Mouse (Mus musculus) NIH3T3 (cell line): ENCODE measurements around the gene Otud1.

Experiments used
- DNase-seq: peaks from one replicate; pipeline ENCODE4 v3.0.0-alpha.2; 2012; ENCODE audit warnings: low read depth

Otud1 gene

GRCm38 (mm10) chr2:19657158-19657874 lies at the start of gene Otud1:
Gene Otud1 (plus strand): TSS chr2:19657752.
- DNase-seq: peak; percentile 99

GRCm38 (mm10) chr2:19607852-19608251 lies 49.7 kb upstream of the Otud1 start:
- DNase-seq: no peak

DNA sequence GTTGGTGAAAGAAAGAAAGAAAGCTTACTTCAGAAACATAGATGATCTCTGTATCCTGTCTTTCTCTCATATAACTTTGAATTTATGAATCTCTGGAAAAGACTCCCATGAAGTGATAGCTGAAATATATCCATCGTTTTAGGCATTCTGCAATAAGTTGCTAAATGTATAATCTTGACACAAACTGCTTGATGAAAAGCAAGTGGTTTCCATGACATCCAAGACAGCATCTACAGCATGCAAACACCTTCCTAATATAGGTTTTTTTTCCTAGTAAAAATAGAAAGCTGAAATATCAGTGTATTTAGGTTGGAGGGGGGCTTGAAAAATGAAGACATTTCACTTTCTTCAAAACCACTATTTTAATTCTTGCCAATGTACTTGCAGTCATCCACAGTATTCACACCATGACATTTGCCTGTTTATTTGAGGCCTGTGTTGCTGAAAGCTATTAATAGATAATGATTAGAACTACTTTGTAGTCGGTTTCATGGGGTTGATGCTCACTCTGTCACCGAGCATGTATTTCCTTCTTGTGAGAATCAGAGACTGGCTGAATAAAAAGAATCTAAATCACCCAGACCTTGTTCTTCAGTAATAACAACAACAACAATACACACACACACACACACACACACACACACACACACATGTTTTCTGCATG lies 49.0 kb upstream of the Otud1 start:
- no peak for DNase-seq

- DNase-seq: no peak
Measured at GRCm38 (mm10) chr2:19622041-19622440, 35.5 kb upstream of the Otud1 start.

DNA sequence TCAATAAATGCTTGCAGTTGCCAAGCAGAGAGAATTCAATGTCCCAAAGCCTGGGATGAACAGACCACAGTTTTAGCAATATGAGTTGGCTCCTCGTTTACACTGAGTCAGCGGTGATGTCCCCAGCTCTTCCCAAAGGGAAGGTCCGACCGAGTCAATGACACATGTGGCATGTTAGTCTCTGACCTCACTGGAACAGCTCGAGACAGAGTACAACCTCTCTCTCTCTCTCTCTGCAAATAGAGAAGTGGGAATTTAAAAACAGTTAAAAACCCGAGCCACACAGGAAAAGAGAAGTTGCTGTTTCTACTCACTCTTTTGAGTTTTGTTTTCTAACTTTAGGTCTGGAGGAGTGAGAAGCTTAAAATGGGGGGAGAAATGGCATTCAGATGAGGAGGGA lies 30.5 kb upstream of the Otud1 start:
- DNase-seq: no peak

- DNase-seq: no peak
Measured at GRCm38 (mm10) chr2:19627920-19628608, 29.5 kb upstream of the Otud1 start.

DNA sequence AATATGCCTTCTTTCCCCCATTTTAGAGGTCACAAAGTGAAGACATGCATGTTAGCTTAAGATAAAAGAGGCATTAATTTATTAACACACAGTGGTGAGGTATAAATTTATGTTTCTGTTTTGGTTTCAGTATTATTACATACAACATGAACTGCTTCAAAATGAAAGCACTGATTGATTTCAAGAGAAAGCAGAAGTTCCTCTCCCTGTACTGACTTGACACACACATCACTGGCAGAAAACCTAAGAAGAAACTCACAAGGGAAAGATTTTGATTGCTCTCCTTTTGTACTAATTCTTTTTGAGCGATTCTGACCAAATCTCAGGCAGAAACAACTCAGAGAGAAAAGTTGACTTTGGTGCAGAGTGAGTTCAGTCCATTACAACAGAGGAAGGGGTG lies 27.0 kb upstream of the Otud1 start:
- DNase-seq: no peak

DNA sequence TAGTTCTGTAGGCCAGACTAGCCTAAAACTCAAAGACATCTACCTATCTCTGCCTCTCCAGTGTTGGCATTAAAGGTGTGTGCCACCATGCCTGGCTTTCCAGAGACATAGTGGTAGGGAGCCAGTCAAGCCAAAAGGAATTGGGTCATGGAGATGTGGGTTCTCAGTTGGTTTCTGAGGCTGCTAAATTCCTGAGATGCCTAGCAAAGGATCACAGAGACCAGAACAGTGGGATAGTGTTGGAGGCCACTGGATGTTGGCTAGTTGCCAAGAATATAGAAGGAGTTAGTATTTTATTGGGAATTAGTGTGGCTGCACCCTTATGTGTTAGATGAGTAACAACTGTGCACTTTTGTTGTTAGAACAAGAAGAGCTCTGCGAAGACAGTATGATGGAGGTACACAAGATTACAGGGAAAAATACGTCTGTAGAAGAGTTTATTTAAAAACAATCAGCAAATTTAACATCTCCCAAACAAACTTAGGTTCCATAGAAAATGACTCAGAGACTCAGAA lies 24.1 kb upstream of the Otud1 start:
- DNase-seq: no peak

DNA sequence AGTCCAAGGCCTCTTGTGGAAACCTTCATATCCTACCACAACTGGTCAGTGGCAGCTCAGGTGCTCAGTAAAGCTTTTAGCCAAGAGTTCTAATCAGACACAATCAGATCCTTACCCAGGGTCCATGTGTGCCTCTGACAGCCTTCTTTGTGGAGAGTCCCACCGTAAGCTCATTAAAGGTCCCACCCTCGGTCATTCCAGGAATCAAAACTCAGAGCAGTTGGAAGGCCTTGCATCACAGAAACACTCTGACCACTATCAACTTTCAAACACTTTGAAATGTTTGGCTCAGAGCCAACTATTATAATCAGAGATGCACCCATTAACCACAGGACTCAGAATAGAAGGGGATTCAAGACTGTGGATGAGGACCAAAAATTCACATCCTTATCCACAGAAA lies 12.4 kb upstream of the Otud1 start:
- no peak for DNase-seq

GRCm38 (mm10) chr2:19646144-19646543 lies 11.4 kb upstream of the Otud1 start:
- DNase-seq: no peak

DNA sequence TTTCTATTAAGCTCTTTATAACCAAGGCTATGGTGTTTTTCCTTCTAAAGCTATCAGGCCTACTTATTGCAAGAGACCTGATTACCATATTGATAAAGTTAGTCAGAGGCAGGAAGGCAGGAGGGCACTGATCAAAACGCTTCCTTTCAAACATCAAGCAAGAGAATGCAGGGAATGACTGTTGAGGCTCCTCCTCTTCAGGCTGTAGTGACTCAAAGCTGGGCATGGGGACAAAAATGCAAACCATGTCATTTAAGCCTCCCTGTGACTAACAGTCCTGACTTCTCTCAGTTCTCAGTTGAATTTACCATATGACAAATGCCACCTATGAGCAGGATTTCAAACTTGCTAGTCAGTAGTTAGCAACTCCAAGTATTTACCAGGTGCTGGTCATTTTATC lies 10.6 kb upstream of the Otud1 start:
- DNase-seq: peak; percentile 61

GRCm38 (mm10) chr2:19656436-19656835 lies 1.1 kb upstream of the Otud1 start:
- no peak for DNase-seq

DNA sequence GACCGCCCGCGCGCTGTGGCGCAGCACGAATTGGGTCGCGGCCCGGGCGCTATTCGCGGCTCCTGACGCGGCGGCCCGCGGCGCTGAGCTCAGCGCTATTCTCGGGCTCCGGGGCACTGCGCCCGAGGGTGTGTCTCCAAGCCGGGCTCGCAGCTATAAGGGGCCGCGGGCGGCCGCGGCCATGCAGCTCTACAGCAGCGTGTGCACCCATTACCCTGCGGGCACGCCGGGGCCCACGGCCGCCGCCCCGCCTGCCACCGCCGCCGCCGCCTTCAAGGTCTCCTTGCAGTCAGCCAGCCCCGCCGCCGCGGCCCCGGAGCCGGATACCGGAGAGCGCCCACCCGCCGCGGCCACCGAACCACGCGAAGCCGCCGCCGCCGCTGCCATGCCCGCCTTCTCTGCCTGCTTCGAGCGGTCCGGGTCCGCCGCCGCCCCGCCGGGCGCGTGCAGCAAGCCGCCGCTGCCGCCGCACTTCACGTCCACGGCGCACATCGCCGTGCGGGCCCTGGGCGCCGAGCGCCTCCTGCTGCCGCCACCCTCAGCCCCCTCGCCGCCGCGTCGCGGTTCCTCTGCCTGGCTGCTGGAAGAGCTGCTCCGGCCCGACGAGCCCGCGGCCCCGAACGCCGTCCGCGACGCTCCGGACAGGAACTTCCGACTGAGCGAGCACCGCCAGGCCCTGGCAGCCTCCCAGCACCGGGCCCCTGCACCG lies 483 bp downstream of the Otud1 start:
- DNase-seq: peak; percentile 74

DNA sequence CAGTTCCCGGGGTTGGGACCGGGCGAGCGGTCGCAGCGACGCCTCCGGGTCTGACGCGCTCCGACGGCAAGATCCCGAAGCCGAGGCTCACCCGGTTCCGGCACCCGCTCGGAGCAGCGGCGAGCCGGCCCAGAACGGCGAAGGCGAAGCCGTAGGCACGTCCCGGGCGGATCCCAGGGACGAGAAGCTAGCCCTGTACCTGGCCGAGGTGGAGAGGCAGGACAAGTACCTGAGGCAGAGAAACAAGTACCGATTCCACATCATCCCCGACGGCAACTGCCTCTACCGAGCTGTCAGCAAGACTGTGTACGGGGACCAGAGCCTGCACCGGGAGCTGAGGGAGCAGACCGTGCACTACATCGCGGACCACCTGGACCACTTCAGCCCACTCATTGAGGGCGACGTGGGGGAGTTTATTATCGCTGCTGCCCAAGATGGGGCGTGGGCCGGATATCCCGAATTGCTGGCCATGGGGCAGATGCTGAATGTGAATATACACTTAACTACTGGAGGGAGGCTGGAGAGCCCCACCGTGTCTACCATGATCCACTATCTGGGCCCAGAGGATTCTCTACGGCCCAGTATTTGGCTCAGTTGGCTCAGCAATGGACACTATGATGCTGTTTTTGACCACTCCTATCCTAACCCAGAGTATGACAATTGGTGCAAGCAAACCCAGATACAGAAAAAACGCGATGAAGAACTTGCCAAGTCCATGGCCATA lies 1.3 kb downstream of the Otud1 start:
- no peak for DNase-seq

DNA sequence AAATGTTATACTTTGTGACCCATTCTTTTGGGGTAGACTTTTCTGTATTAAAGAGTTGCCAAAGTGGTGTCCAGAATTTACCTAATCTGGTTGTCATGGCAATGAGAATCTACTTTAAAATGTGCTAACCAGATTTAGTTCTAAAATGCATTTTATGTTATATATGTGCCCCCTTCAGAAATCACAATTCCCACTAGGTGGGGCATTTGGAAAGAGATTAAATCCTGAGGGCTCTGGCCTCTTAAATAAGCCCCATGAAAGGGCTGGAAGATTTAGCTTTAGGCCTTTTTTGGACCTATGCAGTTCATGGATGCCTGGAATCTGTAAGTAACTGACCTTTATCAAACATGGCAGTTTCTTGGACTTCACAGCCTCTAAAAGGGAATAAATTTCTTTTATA lies 3.3 kb downstream of the Otud1 start:
- peak; percentile 34 for DNase-seq

DNA sequence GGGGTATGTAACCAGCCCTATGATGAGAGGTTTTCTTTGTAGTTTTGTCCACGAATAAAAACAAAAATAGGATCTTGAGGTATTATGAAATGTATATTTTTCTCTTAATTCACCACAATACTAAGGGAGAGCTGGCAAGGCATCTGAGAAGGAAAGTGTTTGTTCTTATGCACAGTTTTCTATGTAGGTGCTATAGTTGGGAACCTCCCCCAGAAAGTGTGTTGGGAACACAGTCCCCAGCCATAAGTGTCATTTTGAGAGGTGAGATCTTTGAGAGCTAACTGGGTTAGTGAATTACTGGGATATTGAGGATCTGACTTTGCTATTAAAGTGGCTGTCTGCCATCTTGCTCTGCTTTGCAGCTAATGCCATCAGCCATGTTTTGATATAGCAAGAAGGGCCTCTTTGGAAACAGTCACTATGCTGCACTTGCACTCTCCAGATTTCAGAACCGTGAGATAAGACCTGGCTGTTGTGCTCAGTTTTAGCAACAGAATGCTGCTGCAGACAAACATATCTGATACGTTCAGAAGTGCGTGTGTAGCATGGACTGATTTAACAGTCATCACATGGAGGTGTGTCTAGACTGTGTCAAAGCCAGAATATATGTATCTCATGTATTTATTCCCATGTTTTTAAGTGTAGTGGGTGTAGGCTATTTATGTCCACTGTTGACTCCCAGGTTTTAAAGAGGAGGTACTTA lies 5.7 kb downstream of the Otud1 start:
- DNase-seq: no peak

DNA sequence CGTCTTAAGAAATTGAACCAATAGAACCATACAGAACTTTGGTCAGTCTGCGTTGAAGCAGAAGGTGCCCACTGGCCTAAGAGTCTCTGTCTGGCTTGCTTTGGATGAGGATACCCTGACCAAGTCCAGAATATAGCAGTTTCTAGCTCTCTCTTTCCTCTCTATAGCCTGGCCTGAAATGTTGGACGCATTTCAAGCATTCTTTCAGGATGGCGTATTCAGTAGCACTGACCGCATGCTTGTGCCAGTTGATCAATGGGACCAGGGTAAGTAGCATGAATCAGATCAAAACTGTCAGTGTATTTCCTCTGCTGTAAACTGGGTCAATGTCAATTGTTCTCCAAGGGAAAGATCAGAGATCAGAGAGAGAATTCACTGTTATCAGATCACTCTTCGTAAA lies 6.6 kb downstream of the Otud1 start:
- no peak for DNase-seq

DNA sequence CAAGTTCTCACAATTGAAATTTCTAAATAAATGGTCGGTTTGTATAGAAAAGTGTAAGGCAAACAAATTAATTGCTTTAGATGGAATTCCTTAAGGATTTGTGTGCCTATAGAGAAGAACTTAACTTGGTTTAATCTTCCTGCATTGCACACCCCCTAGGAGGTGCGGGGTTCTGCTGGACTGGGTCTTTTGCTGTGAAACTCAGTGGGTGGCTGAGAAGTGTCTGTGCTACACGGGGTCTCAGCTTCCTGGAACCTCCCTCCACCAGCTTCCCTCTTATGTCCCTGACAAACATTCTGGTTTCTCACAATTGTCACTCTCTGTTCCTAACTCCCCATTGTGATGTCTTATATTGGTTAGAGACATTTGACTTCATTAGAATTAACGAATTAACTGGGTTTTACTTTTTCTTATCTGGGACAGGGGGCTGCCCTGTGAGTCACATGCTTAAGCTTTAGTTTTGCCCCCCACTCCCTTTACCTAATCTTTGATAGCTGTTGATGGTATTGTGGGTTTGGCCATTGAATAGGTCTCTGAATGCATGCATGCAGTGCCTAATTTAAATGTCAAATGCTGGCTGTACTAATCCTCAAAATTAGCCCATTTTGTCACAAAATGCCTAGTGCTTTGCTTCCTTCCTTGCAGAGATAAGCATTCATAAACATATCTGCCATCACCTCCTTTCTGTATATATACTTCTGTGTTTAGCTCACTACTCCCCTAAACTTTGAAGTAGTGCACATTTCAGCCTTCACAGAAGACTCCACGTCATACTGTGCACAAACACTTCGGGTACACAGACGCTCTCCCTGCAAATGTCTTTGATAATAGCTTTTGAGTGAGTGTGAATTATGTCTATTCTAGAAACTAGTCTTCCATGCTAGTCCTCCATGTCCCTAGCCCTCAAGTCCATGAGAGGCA lies 7.3 kb downstream of the Otud1 start:
- DNase-seq: no peak

GRCm38 (mm10) chr2:19665841-19666240 lies 8.3 kb downstream of the Otud1 start:
- peak; percentile 18 for DNase-seq
